Mouse (Mus musculus): Measurements from ENCODE around the gene Gm42674. TPM values are rescaled to one million over a fixed set of nuclear protein-coding genes. Genes with fewer than 3 reads are reported as not detected.

The Gm42674 gene
- not detected for total RNA-seq (2021)
- long read RNA-seq, experiment 1: 0 reads
- long read RNA-seq, experiment 2: 0 reads

DNA sequence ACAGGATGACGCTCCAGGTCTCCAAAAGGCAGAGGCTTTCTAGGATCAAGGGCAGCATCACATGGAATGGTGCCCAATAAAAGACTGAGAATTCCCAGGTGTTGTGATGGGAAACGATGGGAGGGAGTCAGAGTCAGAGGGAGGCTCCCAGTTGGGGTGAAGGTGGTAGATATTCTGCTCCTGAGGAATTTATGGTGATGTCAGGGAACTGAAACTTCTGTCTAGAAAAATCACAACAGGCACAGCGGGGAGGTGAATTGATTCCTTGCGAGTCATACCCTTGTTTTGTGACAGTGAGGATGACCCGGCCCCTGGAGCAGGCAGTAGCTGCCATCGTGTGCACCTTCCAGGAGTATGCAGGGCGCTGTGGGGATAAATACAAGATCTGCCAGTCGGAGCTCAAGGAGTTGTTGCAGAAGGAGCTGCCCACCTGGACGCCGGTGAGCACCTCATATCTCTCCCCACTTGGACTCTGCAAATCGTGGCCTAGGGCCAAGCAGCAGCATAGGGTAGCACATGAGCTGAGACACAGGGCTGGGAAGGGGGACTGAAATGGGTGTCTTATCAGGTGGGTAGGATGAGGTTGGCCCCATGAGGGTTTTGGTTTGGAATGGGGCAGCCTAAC, at the start of gene Gm42674:
Gene Gm42674, plus strand, starts transcription at position 419 of the 625 bp plus-strand sequence.
- no peak for DNase-seq

DNA sequence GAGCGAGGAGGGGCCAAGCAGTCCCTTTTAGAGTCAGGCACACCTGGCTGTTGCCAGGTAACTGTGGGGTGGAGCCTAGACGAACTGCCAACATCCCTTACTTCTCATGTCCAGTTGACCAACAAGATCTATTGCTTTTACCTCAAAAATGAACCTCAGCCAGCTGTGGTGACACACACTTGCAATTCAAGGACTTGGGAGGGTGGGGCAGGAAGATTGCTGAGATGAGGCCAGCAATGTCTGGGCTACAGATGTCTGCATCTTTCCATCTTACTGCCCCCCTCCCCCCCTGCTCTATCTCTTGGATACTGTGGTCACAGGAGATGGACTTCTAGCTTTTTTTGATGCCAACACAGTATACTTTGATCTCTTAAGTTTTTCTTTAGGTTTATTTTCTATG, 49.5 kb upstream of the Gm42674 start:
- DNase-seq: no peak

DNA sequence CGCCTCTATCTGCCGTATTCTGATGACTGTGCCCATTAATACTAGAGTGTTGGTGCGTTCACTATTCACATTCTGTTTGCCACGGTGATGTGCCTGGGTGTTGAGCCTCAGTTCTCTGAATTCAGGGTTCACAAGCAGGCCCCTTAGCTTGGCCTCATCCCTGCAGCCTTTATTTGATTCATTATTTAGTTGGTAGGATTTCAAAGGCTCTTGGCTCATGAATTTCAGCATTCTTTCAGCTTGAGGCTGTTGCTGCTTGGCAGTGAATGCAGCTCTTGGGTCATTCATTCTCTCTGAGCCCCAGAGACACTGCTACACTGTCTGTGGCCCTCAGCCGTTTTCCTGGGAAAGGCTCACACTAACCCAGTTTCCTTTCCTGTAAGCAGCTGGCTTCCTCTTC, 45.8 kb upstream of the Gm42674 start:
- no peak for DNase-seq

DNA sequence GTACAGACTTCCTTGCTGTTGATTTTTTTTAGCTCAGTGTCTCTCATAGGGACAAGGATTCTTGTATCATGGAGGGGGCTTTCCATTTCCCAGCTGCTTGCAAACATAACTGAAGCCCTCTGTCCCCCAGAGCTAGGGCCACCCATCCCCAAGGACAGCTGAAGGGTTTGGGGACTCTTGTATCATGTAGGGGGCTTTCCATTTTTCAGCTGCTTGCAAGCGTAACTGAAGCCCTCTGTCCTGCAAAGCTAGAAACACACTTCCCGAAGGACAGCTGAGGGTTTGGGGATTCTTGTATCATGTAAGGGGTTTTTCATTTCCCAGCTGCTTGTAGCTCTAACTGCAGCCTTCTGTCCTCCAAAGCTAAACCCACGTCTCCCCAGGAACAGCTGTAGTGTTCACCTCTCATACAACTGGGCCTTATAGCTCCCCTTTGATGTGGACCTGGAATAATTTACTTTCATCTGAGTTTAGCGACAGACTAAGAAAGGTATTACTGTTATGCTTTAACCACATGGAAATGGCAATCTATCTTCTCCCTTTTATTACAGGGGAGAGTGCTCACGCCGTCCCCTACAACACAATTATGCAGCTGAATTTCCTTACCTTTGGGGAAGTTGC, 41.6 kb upstream of the Gm42674 start, which contains the start of gene S100a3:
Gene S100a3, plus strand, starts transcription at position 571 of the 621 bp plus-strand sequence.
- no peak for DNase-seq

DNA sequence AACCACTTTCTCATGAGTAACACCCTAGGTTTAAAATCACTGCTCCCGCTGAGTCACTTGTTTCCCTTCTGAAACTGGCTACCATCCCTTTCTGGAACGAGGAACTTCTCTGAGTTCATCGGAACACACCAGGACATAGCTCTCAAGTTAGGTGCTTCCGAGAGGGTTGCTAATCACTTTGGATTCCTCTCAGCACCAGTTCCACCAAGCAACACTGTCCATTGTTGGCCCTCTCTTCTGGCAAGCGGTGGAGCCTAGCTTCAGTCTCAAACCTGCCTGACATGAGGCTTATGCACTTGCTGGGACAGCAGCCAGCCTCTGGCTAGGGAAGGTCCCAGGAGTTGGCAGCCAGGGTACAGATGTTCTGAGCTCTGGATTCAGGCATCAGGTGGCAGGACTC, 27.0 kb upstream of the Gm42674 start:
- DNase-seq: no peak

DNA sequence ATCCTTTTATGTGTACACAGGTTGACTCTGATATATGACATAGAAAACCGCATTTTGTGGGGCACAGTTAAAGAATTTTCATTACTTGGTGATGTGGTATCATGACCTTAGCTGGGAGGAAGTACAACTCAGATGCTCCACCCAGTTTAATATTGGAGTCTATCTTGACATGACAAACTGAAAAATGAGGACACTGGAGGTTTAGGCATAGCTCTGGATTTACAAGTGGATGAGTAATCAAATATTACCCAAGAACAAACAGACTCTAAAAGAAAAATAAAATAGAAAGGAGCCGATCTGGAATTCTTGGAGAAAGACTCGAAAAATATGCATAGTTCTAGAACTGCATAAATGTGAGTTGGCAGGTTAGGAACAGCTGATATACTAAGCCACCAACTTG, 26.4 kb upstream of the Gm42674 start:
- no peak for DNase-seq

DNA sequence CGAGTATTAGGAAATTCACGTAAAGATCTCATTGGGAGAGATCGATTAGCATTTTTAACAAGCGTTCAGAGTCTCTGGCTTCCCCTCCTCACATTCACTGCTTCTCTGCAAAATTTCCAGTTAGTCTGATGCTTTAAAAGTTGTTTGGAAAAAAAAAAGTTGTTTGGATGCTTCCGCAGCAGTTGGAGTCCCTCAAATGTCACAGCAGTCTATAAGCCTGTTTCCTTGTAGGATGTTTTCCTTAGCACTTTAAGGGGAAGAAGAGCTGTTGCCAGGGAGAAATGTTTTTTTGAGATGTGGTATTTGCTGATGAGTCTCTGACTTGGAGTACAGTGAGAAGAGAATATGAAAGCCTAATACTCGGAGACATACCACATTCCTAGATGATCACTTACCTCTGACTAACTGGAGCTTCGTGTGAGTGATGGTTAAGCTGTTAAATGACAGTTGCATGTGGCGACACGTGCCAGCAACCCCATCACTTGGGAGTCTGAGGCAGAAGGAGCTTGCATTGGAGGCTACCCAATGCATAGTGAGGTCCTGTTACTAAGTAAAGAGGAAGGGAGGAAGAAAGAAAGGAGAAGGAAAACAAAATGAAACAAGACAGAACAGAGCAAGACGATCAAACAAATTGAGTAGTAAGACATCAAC, 25.2 kb upstream of the Gm42674 start:
- no peak for DNase-seq

DNA sequence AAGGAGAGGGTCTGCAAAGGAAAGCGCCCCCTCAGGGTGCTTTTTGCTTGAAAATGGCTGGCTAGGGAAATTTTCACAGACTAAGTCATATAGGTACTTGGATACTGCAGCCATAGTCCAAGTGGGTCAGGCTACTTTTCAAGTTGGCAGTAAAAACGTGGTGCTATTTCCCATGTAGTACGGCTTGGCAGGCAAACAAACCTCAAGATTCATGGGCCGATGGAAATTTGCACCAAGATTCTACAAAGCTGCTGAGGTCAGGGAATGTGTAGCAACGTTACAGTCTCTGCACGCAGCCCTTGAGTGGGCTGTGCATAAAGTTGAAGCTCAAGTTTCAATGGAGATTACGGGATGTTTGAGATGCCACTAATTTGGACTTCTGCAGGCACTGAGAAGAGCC, 22.3 kb upstream of the Gm42674 start:
- DNase-seq: no peak

DNA sequence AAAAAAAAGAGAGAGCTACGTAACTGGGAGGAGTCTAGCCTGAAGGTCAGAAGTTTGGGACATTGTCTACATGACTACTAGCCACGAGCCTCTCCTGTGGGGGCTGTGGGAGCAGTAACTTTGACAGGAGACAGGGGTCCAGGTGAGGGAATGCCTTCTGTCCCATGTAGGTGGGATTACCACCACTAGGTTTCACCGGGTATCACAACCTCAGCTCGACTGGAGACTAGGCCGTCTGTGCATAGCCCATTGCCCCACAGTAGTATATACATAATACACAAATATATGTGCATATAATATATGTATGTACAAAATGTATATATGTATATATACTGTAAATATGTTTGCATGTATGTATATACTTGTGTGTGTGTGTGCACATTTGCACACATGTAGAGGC, 20.6 kb upstream of the Gm42674 start:
- DNase-seq: no peak

DNA sequence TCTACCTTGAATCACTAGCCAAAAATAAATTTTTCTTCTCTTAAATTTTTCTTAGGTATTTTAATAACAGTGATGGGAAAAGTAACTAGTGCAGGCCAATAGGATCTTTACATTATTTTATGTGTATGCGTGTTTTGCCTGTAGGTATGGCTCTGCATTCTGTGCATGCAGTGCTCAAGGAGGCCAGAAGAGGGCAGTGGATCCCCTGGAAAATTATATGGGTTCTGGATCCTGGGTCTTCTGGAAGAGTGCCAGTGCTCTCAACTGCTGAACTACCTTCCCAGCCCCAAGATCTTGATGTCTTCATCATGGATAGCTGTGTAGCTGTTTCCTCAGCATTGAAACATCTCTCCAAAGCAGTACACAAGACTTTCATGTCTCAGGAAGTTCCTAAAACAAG, 19.5 kb upstream of the Gm42674 start:
- no peak for DNase-seq

DNA sequence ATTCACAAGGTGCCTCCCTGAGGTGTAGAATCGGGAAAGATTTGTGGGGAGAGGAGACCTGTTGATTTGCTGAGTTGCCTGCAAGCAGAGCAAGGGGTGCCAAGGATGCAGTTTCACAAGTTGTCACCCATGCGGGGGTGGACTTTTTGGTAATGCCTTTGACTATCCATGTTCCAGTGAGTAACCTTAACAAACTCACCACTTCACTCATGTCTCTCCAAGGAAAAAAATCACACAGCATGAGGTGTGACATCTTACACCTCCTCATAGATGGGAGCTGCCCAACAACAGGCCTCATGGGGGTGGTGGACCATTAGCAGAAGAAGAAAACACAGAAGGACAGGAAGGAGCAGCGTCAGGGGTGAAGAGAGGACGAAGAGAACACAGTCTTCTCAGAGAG, 19.1 kb upstream of the Gm42674 start:
- DNase-seq: no peak

DNA sequence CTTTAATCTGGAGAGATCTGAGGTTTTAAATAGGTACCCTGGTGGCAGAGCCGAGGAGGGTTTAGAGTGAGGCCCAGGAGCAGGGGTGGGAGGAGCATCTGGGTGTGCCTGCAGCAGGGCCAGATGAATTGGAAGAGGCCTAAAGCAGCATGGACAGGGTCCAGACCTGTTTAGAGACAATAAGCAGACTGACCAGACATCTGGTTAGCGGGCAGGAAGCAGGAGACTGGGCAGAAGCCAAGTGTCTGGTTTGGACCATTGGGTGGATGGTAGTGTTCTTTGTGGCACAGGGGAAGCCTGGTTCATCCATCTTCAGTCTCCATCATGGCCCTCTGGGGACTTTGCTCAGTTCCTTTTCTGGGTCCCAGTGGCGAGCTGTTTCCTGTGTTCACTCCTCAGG, 17.8 kb upstream of the Gm42674 start:
- peak; percentile 23 for DNase-seq

DNA sequence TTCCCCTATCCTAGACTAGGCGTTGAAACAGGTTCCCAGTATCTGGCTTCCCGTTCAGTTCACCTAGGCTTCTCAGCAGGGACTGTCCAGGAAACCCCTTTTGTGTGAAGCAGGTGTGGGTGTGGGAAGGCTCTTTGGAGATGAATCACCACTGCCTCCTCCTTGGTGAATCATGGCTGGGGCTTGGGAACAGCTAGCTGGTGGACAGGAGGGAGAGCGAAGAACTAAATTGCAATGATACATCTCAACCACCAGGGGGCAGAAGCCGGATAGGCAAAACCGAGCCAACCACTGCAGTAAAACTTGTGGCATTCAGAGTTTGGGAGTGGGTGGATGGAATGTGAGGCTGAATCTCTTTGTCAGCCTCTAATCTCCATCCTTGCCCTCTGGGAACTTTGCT, 16.1 kb upstream of the Gm42674 start:
- DNase-seq: peak; percentile 47

DNA sequence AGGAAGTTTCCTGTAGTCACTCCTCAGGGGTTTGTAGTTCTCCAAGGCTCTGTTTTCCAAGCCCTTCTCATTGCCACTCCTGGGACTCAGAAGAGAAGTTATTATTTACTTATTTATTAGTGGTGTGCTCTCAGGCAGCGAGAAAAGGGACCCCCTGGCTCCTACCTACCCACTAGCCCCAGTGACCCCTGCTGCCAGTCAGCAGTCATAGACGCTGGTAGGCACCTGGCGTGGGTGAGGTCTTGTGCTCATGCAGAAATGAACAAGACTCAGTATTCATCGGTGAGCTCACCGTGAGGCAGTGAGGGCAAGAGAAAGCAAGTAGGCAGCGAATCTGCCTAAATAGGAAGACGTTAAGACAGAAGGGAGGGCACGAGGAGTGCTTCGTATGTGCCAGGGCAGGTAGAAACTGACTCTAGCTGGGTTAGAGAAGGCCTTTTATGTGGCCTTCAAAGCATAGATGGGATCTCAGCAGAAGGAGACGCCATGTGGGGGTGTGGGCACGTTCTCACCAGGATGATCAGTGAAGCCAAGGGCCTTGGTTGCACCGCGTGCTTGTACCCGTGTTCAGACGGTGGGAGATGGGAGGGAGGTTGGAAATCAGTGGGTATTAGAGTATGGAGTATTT, 15.6 kb upstream of the Gm42674 start:
- peak; percentile 16 for DNase-seq

DNA sequence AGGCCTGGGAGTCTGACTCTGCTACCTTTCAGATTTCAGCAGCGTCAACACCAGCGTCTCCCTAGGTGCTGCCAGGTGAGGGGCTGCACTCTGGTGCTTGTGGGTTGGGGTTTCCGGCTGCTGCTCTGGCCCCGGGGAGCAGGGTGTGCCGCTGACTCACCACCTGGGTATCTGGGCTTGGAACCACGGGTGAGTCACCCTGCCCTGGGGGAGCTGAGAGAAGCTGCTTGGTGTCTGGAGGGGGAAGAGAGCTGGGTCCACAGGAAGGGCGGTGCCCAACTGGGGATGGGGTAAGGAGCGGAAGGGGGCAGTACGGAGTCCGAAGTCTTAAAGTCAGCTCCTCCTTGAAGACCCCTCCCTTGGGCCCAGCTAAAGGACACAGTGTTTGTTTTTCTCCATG, 14.8 kb upstream of the Gm42674 start:
- peak; percentile 54 for DNase-seq

DNA sequence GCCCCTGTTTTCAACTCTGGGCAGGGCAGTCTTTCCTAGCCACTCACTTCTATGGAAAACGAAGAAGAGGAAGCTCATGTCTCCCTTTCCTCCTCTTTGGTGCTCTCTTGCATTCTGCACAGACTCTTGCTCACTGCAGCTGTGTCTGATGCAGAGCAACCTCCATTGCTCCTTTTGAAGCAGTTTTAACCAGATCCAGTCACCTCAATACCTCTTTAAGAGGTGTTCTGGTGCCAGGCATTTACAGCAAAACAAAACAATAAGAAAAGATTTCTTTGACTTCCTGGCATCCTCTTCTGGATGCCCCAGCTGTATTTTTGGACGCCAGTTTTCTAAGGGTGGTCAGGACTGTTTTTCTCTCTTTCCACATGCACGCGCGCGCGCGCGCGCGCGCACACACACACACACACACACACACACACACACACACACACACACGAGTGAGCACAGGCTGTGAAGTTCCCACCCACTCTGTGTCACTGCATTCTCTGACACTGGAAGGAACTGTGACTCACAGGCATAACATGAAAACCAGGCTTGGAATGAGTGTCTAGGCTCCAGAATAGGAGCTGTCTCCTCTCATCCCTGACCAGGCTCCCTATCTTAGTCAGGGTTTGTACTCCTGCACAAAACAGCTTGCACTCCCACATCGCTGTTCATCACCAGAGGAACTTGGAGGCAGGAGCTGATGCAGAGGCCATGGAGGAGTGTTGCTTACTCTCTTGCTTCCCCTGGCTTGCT, 14.2 kb upstream of the Gm42674 start:
- DNase-seq: no peak

DNA sequence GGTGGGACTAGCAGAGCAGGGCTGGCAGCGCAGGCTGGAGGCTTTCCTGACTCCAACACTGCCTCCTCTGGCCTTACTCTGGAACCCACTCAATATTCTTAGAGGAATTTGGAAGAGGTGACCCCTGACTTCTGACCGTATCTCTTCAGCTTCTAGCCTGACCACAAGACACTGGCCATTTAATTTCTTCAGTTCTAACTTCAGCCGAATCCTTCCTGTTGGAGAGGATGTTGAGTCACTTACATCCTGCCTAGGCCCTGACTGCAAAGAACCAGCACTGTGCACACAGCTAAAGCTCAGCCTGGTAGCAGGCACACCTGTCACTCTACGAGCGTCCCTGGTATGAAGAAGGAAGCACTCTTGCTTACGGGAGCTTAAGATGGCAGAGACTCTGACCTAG, 12.3 kb upstream of the Gm42674 start:
- no peak for DNase-seq

DNA sequence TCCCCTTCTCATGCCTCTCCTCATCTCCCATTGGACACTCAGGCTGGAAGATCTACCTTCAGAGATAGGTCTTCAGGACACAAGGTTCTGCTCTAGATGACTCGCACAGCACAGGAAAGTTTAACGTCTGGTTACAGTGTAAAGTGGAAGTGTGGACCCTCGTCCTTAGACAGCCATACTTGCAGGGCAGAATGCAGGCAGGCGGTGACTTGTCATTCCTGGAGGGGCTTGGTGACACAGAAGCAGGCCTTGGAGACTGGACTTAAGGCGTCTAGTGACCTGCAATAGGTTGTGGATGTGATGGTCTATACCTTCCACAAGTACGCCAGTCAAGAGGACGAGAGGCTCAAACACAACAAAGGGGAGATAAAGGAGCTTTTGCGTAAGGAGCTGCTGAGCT, 11.8 kb upstream of the Gm42674 start, which contains the start of gene S100a2:
Gene S100a2, plus strand, starts transcription at position 301 of the 400 bp plus-strand sequence.
- no peak for DNase-seq

DNA sequence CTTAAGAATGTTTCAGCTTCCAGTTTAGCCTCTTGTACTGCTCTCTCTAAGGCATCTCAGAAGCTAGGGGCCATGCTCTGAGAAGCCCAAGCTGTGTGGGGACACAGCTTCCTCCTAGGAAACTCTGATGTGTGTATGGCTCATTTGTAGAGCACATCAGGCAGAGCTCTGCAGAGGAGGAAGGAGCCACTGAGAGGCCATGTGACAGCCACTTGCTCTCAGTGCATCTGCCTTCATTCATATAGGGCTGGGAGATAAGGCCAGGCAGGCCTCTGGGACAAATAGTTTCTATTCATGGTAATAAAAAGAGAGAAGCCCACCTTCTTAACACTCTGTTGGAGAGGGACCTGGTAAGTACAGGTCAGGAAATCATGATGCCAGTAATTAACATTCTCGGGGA, 7.2 kb upstream of the Gm42674 start:
- no peak for DNase-seq

DNA sequence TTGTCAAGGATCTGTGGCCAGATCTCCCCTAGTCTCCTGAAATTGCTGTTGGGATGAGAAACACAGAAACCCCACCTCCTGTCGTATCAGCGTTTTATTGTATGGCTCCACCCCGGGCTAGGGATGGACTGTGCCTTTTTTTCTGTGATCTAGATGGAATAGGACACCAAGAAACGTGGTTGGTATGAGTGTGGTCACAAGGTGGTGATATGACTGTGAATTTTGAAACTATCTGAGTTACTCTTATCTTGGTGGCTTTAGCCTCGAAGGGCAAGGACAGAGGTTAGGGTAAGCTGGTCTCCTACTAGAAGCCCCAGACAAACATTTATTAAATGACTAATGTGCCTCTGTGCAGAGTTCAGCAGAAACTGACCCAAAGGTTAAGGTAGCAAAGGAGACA, 6.1 kb upstream of the Gm42674 start:
- DNase-seq: no peak

DNA sequence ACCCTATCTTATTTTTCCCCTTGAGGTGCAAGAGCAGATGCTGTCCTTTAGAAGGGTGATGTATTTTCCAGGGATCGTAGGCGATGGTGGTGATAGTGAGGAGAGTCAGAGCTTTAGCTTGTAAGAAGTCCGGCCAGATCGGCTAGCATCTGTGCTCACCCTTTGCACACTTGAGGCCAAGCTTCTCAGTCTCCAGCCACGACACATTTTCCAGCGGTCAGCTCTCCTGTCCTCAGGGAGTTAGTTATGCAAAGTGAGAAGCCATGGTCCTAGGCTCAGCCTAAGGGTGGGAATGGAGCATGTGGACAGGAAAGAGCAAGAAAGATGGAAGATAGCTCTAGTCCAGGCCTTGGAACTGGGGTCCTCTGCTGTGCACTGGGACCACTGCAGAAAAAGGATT, 4.9 kb upstream of the Gm42674 start:
- no peak for DNase-seq

DNA sequence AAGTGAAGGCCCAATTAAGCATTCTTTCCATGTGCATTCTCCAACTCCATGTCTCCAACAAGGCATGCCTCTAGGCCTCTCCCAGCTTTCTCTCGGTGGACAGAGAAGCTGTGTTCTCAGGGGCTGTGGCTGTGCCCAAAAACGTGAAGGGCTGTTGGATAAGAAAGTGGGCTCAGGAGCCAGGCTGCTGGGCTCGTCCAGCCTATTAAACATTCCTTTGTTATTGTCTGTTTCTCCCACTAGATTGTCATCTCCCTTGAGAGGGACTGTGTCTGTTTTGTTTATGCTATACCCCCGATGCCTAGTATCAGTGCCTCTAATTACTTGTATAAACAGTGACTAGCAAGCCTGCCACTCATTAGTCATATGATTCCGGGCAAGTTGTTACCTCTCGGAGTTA, 4.0 kb upstream of the Gm42674 start:
- DNase-seq: no peak

DNA sequence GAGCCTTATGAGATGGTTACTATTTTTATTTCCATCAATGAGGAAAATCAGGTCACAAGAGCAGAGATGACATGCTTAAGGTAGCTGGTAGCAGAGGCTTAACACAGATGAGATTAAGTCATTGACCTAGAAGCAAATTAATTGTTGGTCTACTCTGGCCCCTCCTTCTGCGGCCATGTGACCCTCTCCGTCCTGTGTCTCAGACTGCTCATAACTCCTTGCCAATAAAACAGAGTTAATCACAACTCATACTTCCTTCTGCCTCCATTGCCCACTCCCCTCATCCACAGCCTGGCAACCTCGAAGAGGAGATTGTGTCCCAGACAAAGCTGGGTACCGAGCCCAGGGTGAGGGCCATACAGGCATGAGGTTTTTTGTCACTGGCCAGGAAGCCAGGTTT, 3.5 kb upstream of the Gm42674 start:
- DNase-seq: no peak

Data from gastrocnemius, postnatal 10 days (tissue).